Mouse (Mus musculus) left cerebral cortex, adult 2 months (tissue): ENCODE measurements at regions not wholly inside any gene's neighbourhood (a gene's known extent, or its start where the extent isn't known, plus 50 kb on each side); places are given as distances from the start of the nearest gene placed in this dataset.
A peak's percentile ranks its signal among the peaks of the same experiment; 100 is the strongest.

Experiments used
- DNase-seq, 2 experiments: peaks; one replicate each; pipeline ENCODE4 v3.0.0; 2021 to 2022; ENCODE audit warnings: low spot score in 2 of 2, mixed read lengths in 1 of 2; ENCODE audit errors: extremely low spot score in 1 of 2
- H3K27ac ChIP-seq: fragments of 200-600 bp; 2 replicates; pipeline ENCODE4 v1.8.1; 2022
- H3K4me3 ChIP-seq: fragments of 200-600 bp; 2 replicates; pipeline ENCODE4 v1.8.1; 2022
- CTCF ChIP-seq: fragments of 200-600 bp; IDR thresholded peaks from 2 replicates; pipeline ENCODE4 v1.8.1; 2022; ENCODE audit warnings: antibody characterized with exemption, mild to moderate bottlenecking, moderate library complexity
- intact Hi-C: fragments of 180-260 bp; cut with DNase I; formaldehyde crosslinking; loops from one replicate; pipeline ENCODE4 v1.15.1; 2025

- no peak for TF ChIP-seq CTCF
- Histone ChIP-seq H3K27ac (no peak overlapping the region), H3K4me3 (no peak overlapping the region)
- intact Hi-C loops, result no loop called here
- DNase-seq, result no peak
These were observed 889.5 kb downstream of the Ankrd7 start for GRCm38 (mm10) chr6:19755647-19756046.

- Histone ChIP-seq H3K4me3 (no peak overlapping the region), H3K27ac (no peak overlapping the region)
- intact Hi-C loops, result loop anchor here (5.0 kb wide), 1 partner anchor 1447 kb away; no protein-coding TSS in a partner anchor
- no peak for DNase-seq
- peak; percentile 34 for TF ChIP-seq CTCF
These were observed 899.3 kb downstream of the Ankrd7 start for GRCm38 (mm10) chr6:19765410-19765809.
